Mouse (Mus musculus) inflammation-experienced regulatory T-cells, adult 16 weeks (primary cell): Measurements from ENCODE around the gene Sestd1. TPM values are rescaled to one million over a fixed set of nuclear protein-coding genes. Genes with fewer than 3 reads are reported as not detected.

ENCODE experiments used
- polyA plus RNA-seq: library from polyadenylated mRNA; unstranded; fragments of 100-300 nt; shearing (Covaris generic); gene quantifications from one replicate; pipeline ENCODE4 v1.2.1, GENCODE M21; 2017

Gene Sestd1
- 0.04 TPM for polyA plus RNA-seq

DNA sequence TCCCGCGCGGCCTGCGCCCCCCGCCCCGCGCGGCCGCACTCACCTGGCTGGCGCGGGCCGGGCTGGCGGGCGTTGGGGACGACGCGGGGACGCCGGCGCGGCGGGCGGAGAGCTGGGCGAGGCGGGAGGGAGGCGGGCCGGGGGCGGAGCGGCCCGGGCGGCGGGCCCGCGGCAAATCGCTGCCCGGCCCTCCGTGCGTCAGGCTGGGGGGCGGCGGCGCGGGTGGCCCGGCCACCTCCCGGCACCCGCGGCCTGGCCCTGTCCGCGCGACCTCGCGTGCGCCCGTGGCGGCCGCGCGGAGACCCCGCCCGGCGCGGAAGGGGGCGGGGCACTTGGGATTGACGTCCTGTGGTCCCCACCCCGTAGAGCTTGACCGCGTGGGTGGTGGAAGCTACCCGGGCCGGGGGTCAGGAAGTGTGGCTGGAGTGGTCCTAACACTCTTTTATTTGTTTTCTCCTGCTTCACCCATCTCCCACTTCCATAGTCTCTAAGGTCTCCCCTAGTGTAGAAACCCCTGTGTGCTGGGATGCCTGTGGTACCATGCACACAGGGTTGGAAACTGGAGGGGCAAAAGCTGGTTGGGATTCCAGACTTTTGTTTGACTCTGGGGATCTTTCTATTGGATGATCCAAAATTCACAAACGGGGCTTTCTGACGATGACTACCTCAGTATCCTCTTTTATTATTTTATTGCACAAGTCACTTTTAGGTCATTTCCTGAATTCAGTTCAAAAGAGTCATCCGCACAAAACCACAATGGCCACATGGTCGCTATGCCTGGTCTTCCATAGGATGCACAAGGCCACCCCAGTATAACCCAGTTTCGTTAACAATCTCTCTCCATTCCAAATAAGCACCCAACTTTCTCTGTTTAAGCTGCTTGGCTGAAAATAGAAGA is at the start of gene Sestd1:
Gene Sestd1, minus strand, starts transcription at position 81 of the 898 bp plus-strand sequence.

DNA sequence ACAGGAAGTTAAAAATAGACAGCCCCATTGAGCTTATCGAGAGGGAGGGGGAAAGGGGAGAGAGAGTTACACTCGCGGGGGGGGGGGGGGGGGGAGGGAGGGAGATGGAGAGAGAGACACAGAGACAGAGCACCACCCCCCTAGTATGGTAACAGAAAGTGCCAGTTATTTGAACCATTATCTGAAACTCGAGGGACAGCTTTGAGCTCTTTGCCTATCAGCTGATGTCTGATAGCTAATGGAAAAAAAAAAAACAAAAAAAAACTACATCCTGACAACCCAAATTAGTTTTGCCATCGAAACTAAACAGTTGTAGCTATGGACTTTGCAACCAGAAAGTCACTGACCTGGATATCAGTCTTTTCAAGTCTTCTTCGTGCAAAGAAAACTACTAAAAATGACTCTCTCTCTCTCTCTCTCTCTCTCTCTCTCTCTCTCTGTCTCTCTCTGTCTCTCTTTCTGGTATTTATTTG is 109.7 kb downstream of the Sestd1 start, which contains the start of gene Ccdc141:
Gene Ccdc141, minus strand, starts transcription at position 4 of the 473 bp plus-strand sequence.

Other genes starting within 250 kb of the Sestd1 start
- gene Ccdc141, start 110.0 kb downstream of the Sestd1 start, polyA plus RNA-seq: 1.9 TPM